Mouse (Mus musculus) heart, postnatal 0 days (tissue): ENCODE measurements around the gene Ext2.

Experiments used
- CTCF ChIP-seq: IDR thresholded peaks from 2 replicates; pipeline ENCODE4 v1.5.1; 2016; ENCODE audit warnings: antibody characterized with exemption, control low read depth, low read depth
- EP300 ChIP-seq: IDR thresholded peaks from 2 replicates; pipeline ENCODE4 v1.6.1; 2016; ENCODE audit warnings: antibody characterized with exemption, low read depth

GRCm38 (mm10) chr2:93732658-93733057, 89.7 kb downstream of the Ext2 start:
- no peak for TF ChIP-seq CTCF
- no peak for TF ChIP-seq EP300
